Comparison of ENCODE assay signal across 8 mouse cellular contexts in the genomic region with DNA sequence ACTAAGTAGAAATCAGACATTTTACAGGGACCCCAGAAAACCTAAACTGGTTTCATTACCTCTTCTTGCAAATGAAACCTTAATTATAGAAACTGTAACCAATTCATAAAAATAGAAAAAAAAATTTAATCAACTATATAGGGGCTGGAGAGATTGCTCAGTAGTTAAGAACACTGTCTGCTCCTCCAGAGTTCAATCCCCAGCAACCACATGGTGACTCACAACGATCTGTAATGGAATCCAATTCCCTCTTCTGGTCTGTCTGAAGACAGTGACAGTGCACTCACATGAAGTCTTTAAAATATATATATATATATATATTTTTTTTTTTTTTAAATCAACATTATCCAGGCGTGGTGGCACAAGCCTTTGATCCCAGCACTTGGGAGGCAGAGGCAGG. TPM values are rescaled to one million over a fixed set of nuclear protein-coding genes. Genes with fewer than 3 reads are reported as not detected.
DNase-seq lines count a peak whose midpoint lies in the region; ATAC-seq and TF ChIP-seq lines count a peak whose summit lies in the region.

No protein-coding gene starts in this region.

- H3K36me3 ChIP-seq in embryonic facial prominence, embryonic 11.5 days (replicated peaks; ENCODE audit: control insufficient read depth, insufficient read depth, low read depth, low read length) = peaks cover 7% of the 10 kb centered on the region; the same call in 1 of the 2 replicates
- H3K36me3 ChIP-seq in intestine, embryonic 14.5 days (ENCODE audit: control insufficient read depth, insufficient read depth, low read length) = peaks cover 24% of the 10 kb centered on the region
- peaks cover 22% of the 10 kb centered on the region for H3K36me3 ChIP-seq in neural tube, embryonic 12.5 days

- DNase-seq in layer of hippocampus, adult 2 months (ENCODE audit: low spot score in 2 of 2) = no peak
- DNase-seq in layer of hippocampus, adult 18-20 months (ENCODE audit: low spot score in 2 of 2) = no peak
- DNase-seq in embryonic facial prominence, embryonic 11.5 days (ENCODE audit: low spot score) = no peak
- DNase-seq in intestine, embryonic 14.5 days (ENCODE audit: low spot score) = no peak
- no peak for DNase-seq in frontal cortex, postnatal 10 days (ENCODE audit: low spot score in 2 of 2)
- DNase-seq in adipocyte (ENCODE audit: low spot score) = no peak
- no peak for DNase-seq in kidney, postnatal 25 days

- WGBS in embryonic facial prominence, embryonic 11.5 days = 82% methylated on average over 2 of the region's 2 CpGs
- 87% methylated on average over 2 of the region's 2 CpGs for WGBS in intestine, embryonic 14.5 days
- WGBS in neural tube, embryonic 12.5 days = 84% methylated on average over 2 of the region's 2 CpGs

- no peaks in the 10 kb centered on the region for H3K9me3 ChIP-seq in embryonic facial prominence, embryonic 11.5 days (replicated peaks; ENCODE audit: control insufficient read depth, low read length)
- no peaks in the 10 kb centered on the region for H3K9me3 ChIP-seq in intestine, embryonic 14.5 days (ENCODE audit: control insufficient read depth, low read length)
- H3K9me3 ChIP-seq in neural tube, embryonic 12.5 days = no peaks in the 10 kb centered on the region

- no peak for TF ChIP-seq CTCF in layer of hippocampus, adult 2 months (conservative IDR thresholded peaks at IDR 0.05)

- H3K4me1 ChIP-seq in embryonic facial prominence, embryonic 11.5 days (ENCODE audit: control insufficient read depth, insufficient read depth, low read length) = no peaks in the 10 kb centered on the region
- peaks cover 6% of the 10 kb centered on the region; the same call in 1 of the 2 replicates for H3K4me1 ChIP-seq in intestine, embryonic 14.5 days (replicated peaks; ENCODE audit: control insufficient read depth, insufficient read depth, low read length)
- peaks cover 9% of the 10 kb centered on the region for H3K4me1 ChIP-seq in neural tube, embryonic 12.5 days

- H3K9ac ChIP-seq in embryonic facial prominence, embryonic 11.5 days (replicated peaks; ENCODE audit: low read length) = peak overlapping the region; percentile 64
- peak overlapping the region; percentile 78 for H3K9ac ChIP-seq in intestine, embryonic 14.5 days (ENCODE audit: low read length)
- H3K9ac ChIP-seq in neural tube, embryonic 12.5 days = peak overlapping the region; percentile 69

- peak overlapping the region; percentile 93 for H3K27ac ChIP-seq in layer of hippocampus, adult 2 months
- no peak overlapping the region for H3K27ac ChIP-seq in embryonic facial prominence, embryonic 11.5 days (replicated peaks; ENCODE audit: low read depth, low read length)
- peak overlapping the region; percentile 98 for H3K27ac ChIP-seq in intestine, embryonic 14.5 days (ENCODE audit: low read depth)
- no peak overlapping the region for H3K27ac ChIP-seq in neural tube, embryonic 12.5 days

- no peak for ATAC-seq in embryonic facial prominence, embryonic 11.5 days (replicated peaks; ENCODE audit: insufficient number of reproducible peaks, low FRiP score, low TSS enrichment, low read depth)
- no peak for ATAC-seq in intestine, embryonic 14.5 days (replicated peaks; ENCODE audit: low FRiP score, low TSS enrichment, low read depth)
- no peak for ATAC-seq in neural tube, embryonic 12.5 days (ENCODE audit: low FRiP score, low read depth)

- H3K27me3 ChIP-seq in embryonic facial prominence, embryonic 11.5 days (ENCODE audit: control insufficient read depth, insufficient read depth, low read length) = no peaks in the 10 kb centered on the region
- no peaks in the 10 kb centered on the region for H3K27me3 ChIP-seq in intestine, embryonic 14.5 days (replicated peaks; ENCODE audit: control insufficient read depth, insufficient read depth, low read length)
- H3K27me3 ChIP-seq in neural tube, embryonic 12.5 days (replicated peaks) = no peaks in the 10 kb centered on the region

- H3K4me3 ChIP-seq in layer of hippocampus, adult 2 months = peak overlapping the region; percentile 75
- peak overlapping the region; percentile 53 for H3K4me3 ChIP-seq in embryonic facial prominence, embryonic 11.5 days (ENCODE audit: low read depth, low read length)
- H3K4me3 ChIP-seq in intestine, embryonic 14.5 days (ENCODE audit: low read depth, low read length) = peak overlapping the region; percentile 68
- H3K4me3 ChIP-seq in neural tube, embryonic 12.5 days = peak overlapping the region; percentile 74; the same call in 1 of the 2 replicates

- peak overlapping the region; percentile 37 for H3K4me2 ChIP-seq in embryonic facial prominence, embryonic 11.5 days (ENCODE audit: low read depth, low read length)
- H3K4me2 ChIP-seq in intestine, embryonic 14.5 days (ENCODE audit: low read length) = peak overlapping the region; percentile 60
- peak overlapping the region; percentile 60 for H3K4me2 ChIP-seq in neural tube, embryonic 12.5 days (replicated peaks)

RNA-seq across cellular contexts. Expression of a gene that starts 0.4 kb away (rescaled TPM):
- total RNA-seq in layer of hippocampus, adult 2 months (2021) = 10 to 100 TPM; 79.7 to 81.0 TPM
- total RNA-seq in layer of hippocampus, adult 18-20 months (2021) = 10 to 100 TPM; 72.4 to 80.2 TPM
- 16.2 and 16.7 TPM in 2 replicates for polyA plus RNA-seq in embryonic facial prominence, embryonic 11.5 days (2014; fragmentation: Nextera tagmentation; extraction: Ambion mirVana)
- polyA plus RNA-seq in intestine, embryonic 14.5 days (2014; fragmentation: Nextera tagmentation; extraction: Ambion mirVana) = 14.4 and 19.0 TPM in 2 replicates
- polyA plus RNA-seq in neural tube, embryonic 12.5 days (2016; fragmentation: Nextera tagmentation; extraction: Ambion mirVana) = 47.7 and 49.5 TPM in 2 replicates

RNA-seq across cellular contexts. Expression of a gene that starts 13.6 kb away (rescaled TPM):
- 10 to 100 TPM; 32.0 to 35.5 TPM for total RNA-seq in layer of hippocampus, adult 2 months (2021)
- total RNA-seq in layer of hippocampus, adult 18-20 months (2021) = 10 to 100 TPM; 31.9 to 34.8 TPM
- 9.3 TPM in 2 replicates for polyA plus RNA-seq in embryonic facial prominence, embryonic 11.5 days (2014; fragmentation: Nextera tagmentation; extraction: Ambion mirVana)
- polyA plus RNA-seq in intestine, embryonic 14.5 days (2014; fragmentation: Nextera tagmentation; extraction: Ambion mirVana) = 16.0 and 18.1 TPM in 2 replicates
- polyA plus RNA-seq in neural tube, embryonic 12.5 days (2016; fragmentation: Nextera tagmentation; extraction: Ambion mirVana) = 27.0 and 28.5 TPM in 2 replicates

RNA-seq across cellular contexts. Expression of a gene that starts 21.2 kb away (rescaled TPM):
- total RNA-seq in layer of hippocampus, adult 2 months (2021) = 10 to 100 TPM; 12.5 to 14.9 TPM
- total RNA-seq in layer of hippocampus, adult 18-20 months (2021) = 10 to 100 TPM in 1 of 2 experiments, 1 to 10 TPM in 1; 8.2 to 12.4 TPM
- 4.6 and 5.9 TPM in 2 replicates for polyA plus RNA-seq in embryonic facial prominence, embryonic 11.5 days (2014; fragmentation: Nextera tagmentation; extraction: Ambion mirVana)
- polyA plus RNA-seq in intestine, embryonic 14.5 days (2014; fragmentation: Nextera tagmentation; extraction: Ambion mirVana) = 4.1 and 4.9 TPM in 2 replicates
- 22.7 and 25.0 TPM in 2 replicates for polyA plus RNA-seq in neural tube, embryonic 12.5 days (2016; fragmentation: Nextera tagmentation; extraction: Ambion mirVana)

RNA-seq across cellular contexts. Expression of a gene that starts 27.7 kb away (rescaled TPM):
- total RNA-seq in layer of hippocampus, adult 2 months (2021) = 1 to 10 TPM in 1 of 2 experiments, under 1 TPM in 1; 0.90 to 2.6 TPM
- 1 to 10 TPM; 1.2 to 1.6 TPM for total RNA-seq in layer of hippocampus, adult 18-20 months (2021)
- 0.71 and 1.00 TPM in 2 replicates for polyA plus RNA-seq in embryonic facial prominence, embryonic 11.5 days (2014; fragmentation: Nextera tagmentation; extraction: Ambion mirVana)
- 1.8 and 2.3 TPM in 2 replicates for polyA plus RNA-seq in intestine, embryonic 14.5 days (2014; fragmentation: Nextera tagmentation; extraction: Ambion mirVana)
- polyA plus RNA-seq in neural tube, embryonic 12.5 days (2016; fragmentation: Nextera tagmentation; extraction: Ambion mirVana) = 0.87 and 1.2 TPM in 2 replicates

RNA-seq across cellular contexts. Expression of a gene that starts 43.1 kb away (rescaled TPM):
- under 1 TPM; 0.39 to 0.59 TPM for total RNA-seq in layer of hippocampus, adult 2 months (2021)
- under 1 TPM; 0.56 to 0.67 TPM for total RNA-seq in layer of hippocampus, adult 18-20 months (2021)
- polyA plus RNA-seq in embryonic facial prominence, embryonic 11.5 days (2014; fragmentation: Nextera tagmentation; extraction: Ambion mirVana) = 0.14 TPM in 1 of 2 replicates, not detected in the other
- polyA plus RNA-seq in intestine, embryonic 14.5 days (2014; fragmentation: Nextera tagmentation; extraction: Ambion mirVana) = 0.09 TPM in 1 of 2 replicates, not detected in the other
- 0.09 and 0.10 TPM in 2 replicates for polyA plus RNA-seq in neural tube, embryonic 12.5 days (2016; fragmentation: Nextera tagmentation; extraction: Ambion mirVana)

Comparison
In these comparisons a context has a peak if more than half of its experiments do, and no peak if none do; other contexts are left out.
1. H3K27ac ChIP-seq: peak in layer of hippocampus, adult 2 months (single experiment) and intestine, embryonic 14.5 days (single experiment); none in embryonic facial prominence, embryonic 11.5 days (single experiment) and neural tube, embryonic 12.5 days (single experiment).
2. Peak in every context shown above with its lines, with median percentiles within 50 percentile points of each other: H3K4me3 ChIP-seq, H3K4me2 ChIP-seq and H3K9ac ChIP-seq.